Mouse (Mus musculus): Measurements from ENCODE around the gene Stac3. TPM values are rescaled to one million over a fixed set of nuclear protein-coding genes. Genes with fewer than 3 reads are reported as not detected.
A peak's percentile ranks its signal among the peaks of the same experiment; 100 is the strongest.

Stac3 gene
- polyA plus RNA-seq (2012; rRNA removed): 1.2 and 3.0 TPM in 2 replicates

DNA sequence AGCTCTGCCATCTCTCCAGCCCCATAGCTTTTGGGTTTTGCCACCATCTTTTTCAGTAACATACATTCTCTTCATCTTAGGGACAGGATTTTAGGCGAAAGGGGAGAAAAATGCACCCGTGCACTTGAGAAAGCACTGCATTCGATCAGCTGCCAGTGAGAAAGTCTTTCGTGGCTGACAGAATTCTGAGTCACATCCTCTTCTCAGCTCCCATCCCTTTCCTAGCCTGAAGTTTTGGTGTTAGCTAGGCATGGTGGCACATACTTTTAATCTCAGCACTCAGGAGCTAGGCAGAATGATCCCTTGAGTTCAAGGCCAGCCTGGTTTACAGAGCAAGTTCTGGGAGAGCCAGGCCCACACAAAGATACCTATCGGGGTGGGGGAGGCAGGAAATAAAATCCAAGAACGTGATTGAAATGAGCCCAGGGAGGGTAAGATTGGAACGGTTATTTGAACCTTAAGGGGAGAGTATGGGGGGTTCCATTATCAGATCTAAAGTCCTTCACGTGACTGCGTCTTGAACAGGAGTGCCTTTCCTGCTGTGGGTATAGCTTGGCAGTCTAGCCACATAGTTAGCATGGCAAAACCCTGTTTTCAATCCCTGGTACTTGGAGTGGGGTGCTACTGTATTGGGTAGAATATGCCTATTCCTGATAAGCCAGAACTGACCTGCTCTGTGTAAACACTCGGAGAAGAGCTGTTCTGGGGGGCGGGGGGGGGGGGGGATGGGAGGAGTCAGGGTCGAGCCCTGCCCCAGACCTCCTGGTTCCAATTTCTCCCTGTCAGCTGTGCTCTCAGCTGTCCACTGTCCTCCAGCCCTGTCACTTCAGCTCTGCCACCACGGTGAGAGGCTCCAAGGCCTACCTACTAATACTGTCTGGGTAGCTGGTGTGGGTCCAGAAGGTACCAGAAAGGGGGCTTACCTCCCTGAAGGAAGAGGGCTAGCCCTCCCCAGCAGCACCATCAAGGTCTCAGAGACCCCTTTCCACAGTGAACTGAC, at the start of gene Stac3:
Gene Stac3, plus strand, starts transcription at position 793 of the 1,000 bp plus-strand sequence.
- Histone ChIP-seq H3K4me3 (ENCODE audit: insufficient read depth, low read depth, low read length) (no peak within 1 kb of the TSS), H3K27me3 (replicated peaks; ENCODE audit: control insufficient read depth, insufficient read depth, low read length) (no peaks in the 10 kb centered on the region), H3K4me1 (ENCODE audit: control insufficient read depth, insufficient read depth, low read length) (no peaks in the 10 kb centered on the region), H3K27ac (ENCODE audit: insufficient read depth, low read depth, low read length) (no peak within 1 kb of the TSS), H3K36me3 (ENCODE audit: control insufficient read depth, insufficient read depth, low read length) (no peaks in the 10 kb centered on the region; the same call in none of the 2 replicates)
- WGBS: 60% methylated on average over 13 of the region's 13 CpGs
- DNase-seq: no peak
- no peak for TF ChIP-seq POLR2A (IDR thresholded peaks at IDR 0.05; ENCODE audit: low read depth, low read length)
- TF ChIP-seq CTCF (conservative IDR thresholded peaks at IDR 0.05; ENCODE audit: insufficient read depth, insufficient read length, low read depth, low read length): no peak

GRCm38 (mm10) chr10:127453701-127454100, 47.8 kb upstream of the Stac3 start:
- WGBS: 96% methylated on average over 1 of the region's 1 CpGs
- Histone ChIP-seq H3K4me3 (ENCODE audit: insufficient read depth, low read depth, low read length) (no peak overlapping the region), H3K27ac (ENCODE audit: insufficient read depth, low read depth, low read length) (no peak overlapping the region), H3K4me1 (ENCODE audit: control insufficient read depth, insufficient read depth, low read length) (no peaks in the 10 kb centered on the region), H3K36me3 (ENCODE audit: control insufficient read depth, insufficient read depth, low read length) (peaks cover 6% of the 10 kb centered on the region), H3K27me3 (replicated peaks; ENCODE audit: control insufficient read depth, insufficient read depth, low read length) (no peaks in the 10 kb centered on the region)
- TF ChIP-seq POLR2A (IDR thresholded peaks at IDR 0.05; ENCODE audit: low read depth, low read length) (no peak), CTCF (conservative IDR thresholded peaks at IDR 0.05; ENCODE audit: insufficient read depth, insufficient read length, low read depth, low read length) (no peak)
- no peak for DNase-seq

GRCm38 (mm10) chr10:127462411-127463096, 38.9 kb upstream of the Stac3 start:
- Histone ChIP-seq H3K4me3 (ENCODE audit: insufficient read depth, low read depth, low read length) (no peak overlapping the region), H3K36me3 (ENCODE audit: control insufficient read depth, insufficient read depth, low read length) (peaks cover 2% of the 10 kb centered on the region), H3K27ac (ENCODE audit: insufficient read depth, low read depth, low read length) (no peak overlapping the region), H3K27me3 (replicated peaks; ENCODE audit: control insufficient read depth, insufficient read depth, low read length) (no peaks in the 10 kb centered on the region), H3K4me1 (ENCODE audit: control insufficient read depth, insufficient read depth, low read length) (no peaks in the 10 kb centered on the region)
- 69% methylated on average over 5 of the region's 5 CpGs for whole genome bisulfite sequencing
- DNase-seq: no peak
- TF ChIP-seq CTCF (conservative IDR thresholded peaks at IDR 0.05; ENCODE audit: insufficient read depth, insufficient read length, low read depth, low read length) (no peak), POLR2A (IDR thresholded peaks at IDR 0.05; ENCODE audit: low read depth, low read length) (no peak)

DNA sequence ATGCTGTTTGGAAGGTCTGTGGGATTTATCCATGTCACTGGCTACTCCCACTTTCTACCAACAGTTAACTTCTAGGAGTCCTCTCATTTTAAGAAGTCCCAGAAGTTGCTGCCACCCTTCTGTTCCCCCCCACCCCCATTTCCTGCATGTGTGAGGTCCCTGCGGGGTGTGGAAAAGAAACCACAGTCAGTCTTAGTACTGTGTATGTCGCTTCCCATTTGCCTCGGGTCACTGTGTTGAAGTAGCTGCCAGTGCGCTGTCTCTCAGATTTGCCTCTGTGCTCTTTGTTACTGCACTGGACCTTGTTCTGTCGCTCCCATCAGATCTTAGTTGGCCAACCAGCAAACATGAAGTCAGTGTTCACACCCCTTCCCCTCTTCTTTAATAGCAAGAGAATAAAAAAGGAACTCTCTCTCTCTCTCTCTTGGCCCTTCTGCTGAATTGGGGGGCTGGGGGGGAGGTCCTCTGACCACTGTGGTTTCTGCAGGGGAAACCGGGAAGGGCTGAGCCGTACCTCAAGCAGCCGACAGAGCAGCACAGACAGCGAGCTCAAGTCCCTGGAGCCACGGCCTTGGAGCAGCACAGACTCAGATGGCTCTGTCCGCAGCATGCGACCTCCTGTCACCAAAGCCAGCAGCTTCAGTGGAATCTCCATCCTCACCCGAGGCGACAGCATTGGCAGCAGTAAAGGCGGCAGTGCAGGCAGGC, 30.1 kb upstream of the Stac3 start:
- H3K36me3 ChIP-seq (ENCODE audit: control insufficient read depth, insufficient read depth, low read length): peaks cover 1% of the 10 kb centered on the region
- peak; percentile 10 for DNase-seq
- H3K27me3 ChIP-seq (replicated peaks; ENCODE audit: control insufficient read depth, insufficient read depth, low read length): no peaks in the 10 kb centered on the region
- no peak overlapping the region for H3K27ac ChIP-seq (ENCODE audit: insufficient read depth, low read depth, low read length)
- WGBS: 63% methylated on average over 15 of the region's 15 CpGs
- H3K4me1 ChIP-seq (ENCODE audit: control insufficient read depth, insufficient read depth, low read length): no peaks in the 10 kb centered on the region
- H3K4me3 ChIP-seq (ENCODE audit: insufficient read depth, low read depth, low read length): no peak overlapping the region
- TF ChIP-seq CTCF (conservative IDR thresholded peaks at IDR 0.05; ENCODE audit: insufficient read depth, insufficient read length, low read depth, low read length) (no peak), POLR2A (IDR thresholded peaks at IDR 0.05; ENCODE audit: low read depth, low read length) (no peak)

DNA sequence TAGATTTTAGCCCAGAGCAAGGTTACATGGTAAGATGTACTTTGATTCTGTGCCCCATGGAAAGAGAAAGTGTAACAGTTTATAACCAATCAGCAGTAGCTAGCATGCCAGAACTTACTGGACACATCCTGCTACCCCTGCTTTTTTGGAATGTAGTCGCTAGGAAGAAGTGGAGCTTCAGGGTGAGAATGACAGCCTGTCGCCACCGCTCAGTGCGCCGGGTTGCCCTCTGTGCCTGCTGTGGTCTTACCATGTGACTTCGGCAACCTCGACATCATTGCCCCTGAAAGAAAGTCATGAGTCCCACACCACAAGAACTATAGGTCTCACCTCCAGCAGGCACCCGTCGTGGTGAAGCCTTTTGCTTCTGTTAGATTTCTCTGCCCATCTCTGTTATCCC, 28.8 kb upstream of the Stac3 start:
- WGBS: 84% methylated on average over 9 of the region's 9 CpGs
- TF ChIP-seq POLR2A (IDR thresholded peaks at IDR 0.05; ENCODE audit: low read depth, low read length) (no peak), CTCF (conservative IDR thresholded peaks at IDR 0.05; ENCODE audit: insufficient read depth, insufficient read length, low read depth, low read length) (no peak)
- Histone ChIP-seq H3K4me3 (ENCODE audit: insufficient read depth, low read depth, low read length) (no peak overlapping the region), H3K4me1 (ENCODE audit: control insufficient read depth, insufficient read depth, low read length) (no peaks in the 10 kb centered on the region), H3K27ac (ENCODE audit: insufficient read depth, low read depth, low read length) (no peak overlapping the region), H3K36me3 (ENCODE audit: control insufficient read depth, insufficient read depth, low read length) (peaks cover 1% of the 10 kb centered on the region), H3K27me3 (replicated peaks; ENCODE audit: control insufficient read depth, insufficient read depth, low read length) (no peaks in the 10 kb centered on the region)
- DNase-seq: no peak

- H3K27me3 ChIP-seq (replicated peaks; ENCODE audit: control insufficient read depth, insufficient read depth, low read length): no peaks in the 10 kb centered on the region
Observed at GRCm38 (mm10) chr10:127475175-127475574, 26.3 kb upstream of the Stac3 start.

More at GRCm38 (mm10) chr10:127475175-127475574, 26.3 kb upstream of the Stac3 start:
- H3K4me3 ChIP-seq (ENCODE audit: insufficient read depth, low read depth, low read length): no peak overlapping the region
- no peak for DNase-seq
- no peaks in the 10 kb centered on the region for H3K4me1 ChIP-seq (ENCODE audit: control insufficient read depth, insufficient read depth, low read length)
- H3K36me3 ChIP-seq (ENCODE audit: control insufficient read depth, insufficient read depth, low read length): peaks cover 1% of the 10 kb centered on the region
- TF ChIP-seq POLR2A (IDR thresholded peaks at IDR 0.05; ENCODE audit: low read depth, low read length) (no peak), CTCF (conservative IDR thresholded peaks at IDR 0.05; ENCODE audit: insufficient read depth, insufficient read length, low read depth, low read length) (no peak)
- H3K27ac ChIP-seq (ENCODE audit: insufficient read depth, low read depth, low read length): no peak overlapping the region
- WGBS: 98% methylated on average over 4 of the region's 4 CpGs
